Mouse (Mus musculus): ENCODE data around the gene Lcn2.

DNA sequence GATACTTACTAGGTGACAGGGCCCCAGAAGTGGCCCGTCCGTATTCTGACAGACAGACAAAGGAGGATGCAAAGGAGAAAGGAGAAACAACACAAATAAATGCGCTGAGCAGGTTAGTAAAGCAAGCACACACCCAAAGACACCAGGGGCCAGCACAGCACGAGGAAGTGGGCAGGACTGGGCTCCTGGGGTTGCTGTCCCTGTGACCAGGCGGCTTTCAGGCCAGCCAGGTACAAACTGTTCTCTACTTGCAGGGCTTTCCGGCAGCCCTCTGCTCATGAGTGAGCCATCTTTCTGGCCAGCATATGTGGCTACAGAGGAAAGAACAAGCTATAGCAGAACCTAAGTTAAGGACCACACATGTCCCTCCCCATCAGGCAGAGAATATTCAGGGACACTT lies 32.6 kb upstream of the Lcn2 start:
- TF ChIP-seq POLR2A (IDR thresholded peaks at IDR 0.05; ENCODE audit: extremely low read depth, insufficient read depth, low read length) (no peak), CTCF (IDR thresholded peaks at IDR 0.05; ENCODE audit: extremely low read depth, insufficient read depth, low read length) (no peak)
